Mouse (Mus musculus) small intestine, adult 2 months (tissue): ENCODE results near the gene Ccdc81.

Experiments used
- CTCF ChIP-seq: fragments of 200-500 bp; IDR thresholded peaks from 2 replicates; pipeline ENCODE4 v1.5.1; 2012; ENCODE audit warnings: low read depth, mild to moderate bottlenecking, control low read depth, inconsistent platforms, low read length, moderate library complexity, mixed read lengths; ENCODE audit not compliant: insufficient replicate concordance, insufficient read length; ENCODE audit errors: extremely low read depth
- POLR2A ChIP-seq: fragments of 200-500 bp; IDR thresholded peaks from 2 replicates; pipeline ENCODE4 v1.6.1; 2012; ENCODE audit warnings: low read depth, mild to moderate bottlenecking, control low read depth, inconsistent platforms, low read length, moderate library complexity

DNA sequence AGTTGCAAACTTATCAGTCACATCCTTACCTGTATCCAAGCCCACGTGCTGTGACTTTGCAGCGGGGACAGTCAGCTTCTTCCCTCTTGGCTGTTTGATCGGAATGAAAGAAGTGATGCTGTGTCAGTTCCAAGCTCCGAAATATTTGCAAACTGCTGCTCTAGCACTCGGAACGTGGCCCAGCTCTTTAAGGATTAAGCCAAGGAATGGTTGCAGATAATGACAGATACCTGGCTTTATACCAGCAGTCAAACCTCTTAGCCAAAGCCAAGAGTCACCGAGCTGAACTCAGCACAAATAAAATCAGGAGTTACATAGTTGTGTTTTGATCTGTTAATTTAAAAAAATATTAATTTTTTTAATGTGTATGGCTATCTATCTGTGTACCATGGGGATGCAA lies 44.6 kb upstream of the Ccdc81 start:
- no peak for TF ChIP-seq CTCF
- no peak for TF ChIP-seq POLR2A
